Mouse (Mus musculus): Measurements from ENCODE around the gene Eif3b.

Eif3b gene

GRCm38 (mm10) chr5:140481458-140481857, 62.3 kb downstream of the Eif3b start:
- no peak for DNase-seq (ENCODE audit: low read depth, low spot score)

- no peak for DNase-seq (ENCODE audit: low read depth, low spot score)
These were observed 72.0 kb downstream of the Eif3b start for GRCm38 (mm10) chr5:140491142-140491541.

- no peak for DNase-seq (ENCODE audit: low read depth, low spot score)
These were observed 73.6 kb downstream of the Eif3b start for GRCm38 (mm10) chr5:140492684-140493233.
